Mouse (Mus musculus) left cerebral cortex, adult 11 months (tissue): ENCODE measurements around the gene Fbxo31.
"Not testable (repeated sequence)": the region's sequence is repeated elsewhere in the genome, so short reads cannot be mapped to it uniquely, and the experiment has no call there.

ENCODE experiments used
- DNase-seq: peaks from one replicate; pipeline ENCODE4 v3.0.0; 2022; ENCODE audit warnings: low spot score

Gene Fbxo31

GRCm38 (mm10) chr8:121578676-121579451 lies at the start of gene Fbxo31:
Gene Fbxo31 (minus strand): TSS chr8:121578806.
- peak; percentile 86 for DNase-seq

- no peak for DNase-seq
Observed at GRCm38 (mm10) chr8:121623043-121623442, 44.4 kb upstream of the Fbxo31 start.

GRCm38 (mm10) chr8:121621879-121622278 lies 43.3 kb upstream of the Fbxo31 start:
- DNase-seq = no peak

GRCm38 (mm10) chr8:121620801-121621516 lies 42.4 kb upstream of the Fbxo31 start:
- no peak for DNase-seq

GRCm38 (mm10) chr8:121619401-121619995 lies 40.9 kb upstream of the Fbxo31 start:
- no peak for DNase-seq

- DNase-seq = no peak
Observed at GRCm38 (mm10) chr8:121613419-121613818, 34.8 kb upstream of the Fbxo31 start.

DNA sequence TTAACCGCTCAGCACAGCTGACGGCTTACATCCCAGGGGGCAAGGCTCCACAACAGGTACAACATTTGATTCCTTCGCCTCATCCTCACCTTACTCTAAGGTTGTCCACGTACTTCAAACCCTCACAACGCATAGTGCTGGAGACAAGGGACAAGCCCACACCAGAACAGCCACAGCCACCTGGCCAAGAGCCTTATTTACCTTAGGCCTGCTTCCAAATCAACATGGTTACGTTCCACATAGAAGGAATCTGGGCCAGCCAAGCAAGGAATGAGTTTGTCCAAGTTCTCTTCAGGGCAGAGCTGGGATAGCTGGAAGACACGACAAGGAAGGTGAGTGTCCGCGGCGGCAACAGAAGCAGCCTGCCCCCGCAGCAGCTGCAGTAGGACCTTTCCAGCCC lies 31.3 kb upstream of the Fbxo31 start:
- DNase-seq = no peak

GRCm38 (mm10) chr8:121609251-121609650 lies 30.6 kb upstream of the Fbxo31 start:
- no peak for DNase-seq

DNA sequence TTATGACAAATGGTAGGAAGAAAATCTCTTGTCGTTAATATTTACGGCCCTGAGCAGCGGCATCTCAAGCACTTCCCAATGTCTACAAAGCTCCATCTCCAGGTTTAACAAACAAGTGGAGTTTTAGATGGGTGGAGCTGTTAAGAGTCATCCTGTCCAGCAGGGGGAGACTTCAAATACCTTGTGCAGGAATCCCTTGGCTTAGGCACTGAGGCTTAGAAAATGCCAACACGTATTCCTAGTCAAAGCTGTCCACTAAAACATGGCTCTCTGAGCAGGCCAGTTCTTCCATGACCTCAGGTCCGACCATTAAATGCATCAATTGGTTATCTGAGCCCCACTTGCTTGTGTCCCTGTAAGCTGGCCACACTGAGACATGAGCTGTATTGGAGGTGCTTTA lies 29.1 kb upstream of the Fbxo31 start:
- DNase-seq = no peak

DNA sequence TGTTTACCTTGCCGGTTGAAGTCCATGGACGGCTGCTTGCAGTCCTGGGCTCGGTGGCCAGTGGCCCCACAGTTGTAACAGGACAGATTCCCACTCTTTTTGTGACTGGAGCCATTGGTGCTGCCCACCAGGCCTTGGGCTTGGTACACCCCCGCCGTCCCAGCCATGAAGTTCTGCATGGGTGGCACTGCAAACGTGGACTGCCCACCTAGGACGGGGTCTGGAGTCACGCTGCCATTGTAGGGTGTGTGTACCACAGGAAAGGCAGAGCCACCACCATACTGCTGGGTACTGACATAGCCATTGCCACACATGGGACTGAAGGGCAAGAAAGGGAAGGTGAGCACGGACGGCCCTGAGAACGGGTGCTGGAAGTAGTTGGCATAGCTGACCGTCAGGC lies 25.2 kb upstream of the Fbxo31 start:
- no peak for DNase-seq

GRCm38 (mm10) chr8:121602860-121603259 lies 24.3 kb upstream of the Fbxo31 start:
- peak; percentile 77 for DNase-seq

DNA sequence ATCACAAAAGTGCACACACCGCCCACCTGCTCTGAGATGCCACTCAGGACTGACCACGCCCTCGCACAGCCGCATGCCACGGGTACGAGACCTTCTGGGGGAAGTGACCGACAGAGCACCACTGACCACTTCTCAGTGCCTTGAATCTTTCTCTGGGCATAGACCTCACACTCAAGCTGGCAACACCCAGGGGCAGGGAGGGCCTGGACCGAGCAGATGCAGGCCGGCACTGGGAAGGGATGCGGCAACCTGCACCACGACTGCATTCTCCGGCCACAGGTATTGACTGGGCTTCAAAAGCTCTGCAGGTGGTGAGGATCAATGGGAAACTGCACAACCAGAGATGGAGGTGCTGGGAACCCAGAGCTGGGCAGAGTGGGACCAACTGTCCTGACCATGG lies 23.8 kb upstream of the Fbxo31 start:
- DNase-seq = no peak

- DNase-seq = no peak
Observed at GRCm38 (mm10) chr8:121599842-121600241, 21.2 kb upstream of the Fbxo31 start.

- DNase-seq = peak; percentile 65
Observed at GRCm38 (mm10) chr8:121598892-121599291, 20.3 kb upstream of the Fbxo31 start.

DNA sequence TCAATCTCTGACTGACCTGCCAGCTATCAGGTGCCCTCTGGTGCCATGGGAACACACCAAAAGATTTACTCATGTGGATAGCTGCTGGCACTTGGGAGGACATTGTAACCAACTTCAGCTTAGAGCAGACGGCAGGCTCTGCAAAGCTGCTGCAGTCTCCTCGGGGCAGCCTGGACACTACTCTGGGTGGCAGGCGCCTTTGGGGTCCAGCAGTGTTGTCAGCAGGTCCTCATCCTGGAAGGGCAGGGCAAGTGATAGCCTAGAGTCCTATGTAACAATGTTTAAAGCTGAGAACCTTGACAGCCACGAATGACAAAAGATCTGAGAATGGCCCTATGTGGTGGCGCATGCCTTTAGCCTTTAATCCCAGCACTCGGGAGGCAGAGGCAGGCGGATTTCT lies 19.6 kb upstream of the Fbxo31 start:
- no peak for DNase-seq

GRCm38 (mm10) chr8:121597492-121597891 lies 18.9 kb upstream of the Fbxo31 start:
- DNase-seq = not testable (repeated sequence)

GRCm38 (mm10) chr8:121593983-121594382 lies 15.4 kb upstream of the Fbxo31 start:
- no peak for DNase-seq

- DNase-seq = no peak
Observed at GRCm38 (mm10) chr8:121593293-121593692, 14.7 kb upstream of the Fbxo31 start.

DNA sequence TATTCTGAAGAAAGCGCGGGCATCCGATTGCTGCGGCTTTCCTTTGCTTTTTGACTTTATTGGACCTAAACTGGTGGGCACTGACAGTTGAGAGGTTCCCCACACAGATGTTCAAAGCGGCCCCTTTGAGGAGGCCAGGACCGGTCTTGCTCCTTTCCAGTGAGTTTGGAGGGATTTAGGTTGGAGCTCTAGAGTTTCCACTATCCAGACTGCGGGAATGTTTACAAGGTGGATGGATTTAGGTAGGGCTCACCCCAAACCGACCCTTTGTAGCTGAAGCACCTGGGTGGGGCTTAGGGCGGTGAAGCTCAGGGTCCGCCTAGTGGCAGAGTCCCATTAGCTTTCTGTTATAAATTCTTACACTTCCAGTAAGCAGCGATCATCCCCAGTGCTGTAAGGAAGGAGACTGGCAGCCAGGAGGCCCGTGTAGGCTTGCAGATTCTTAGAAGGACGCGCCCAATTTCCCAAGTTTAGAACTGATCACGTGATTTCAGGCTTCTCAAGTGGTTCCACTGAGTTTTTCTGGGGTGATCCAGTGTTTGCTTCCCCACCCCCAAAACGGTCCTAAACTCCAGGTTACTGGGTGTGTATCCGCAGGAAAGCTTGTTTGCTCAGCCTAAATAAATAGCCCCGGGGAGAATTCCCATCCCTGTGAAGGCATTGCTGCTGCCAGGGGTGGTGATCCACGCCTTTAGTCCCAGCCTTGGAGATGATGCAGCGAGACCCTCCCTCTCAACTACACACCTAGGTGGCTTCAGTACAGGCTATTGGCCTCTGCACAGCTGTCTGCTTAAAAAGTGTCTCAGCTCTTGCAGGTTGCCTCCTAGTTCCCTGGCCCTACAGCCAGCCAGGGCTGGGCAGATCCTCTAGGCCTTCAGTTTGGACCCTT lies 12.8 kb upstream of the Fbxo31 start:
- DNase-seq = no peak

GRCm38 (mm10) chr8:121590203-121591177 lies 11.9 kb upstream of the Fbxo31 start, which contains the start of gene Map1lc3b:
Gene Map1lc3b (plus strand): TSS chr8:121590361.
- DNase-seq = peak; percentile 95
